Mouse (Mus musculus) embryo, embryonic 11.5 days (tissue): ENCODE measurements around the gene Pfn1.

Experiments
- DNase-seq: peaks from one replicate; pipeline ENCODE4 v3.0.0-alpha.2; 2012; ENCODE audit warnings: low read depth, low spot score

Gene Pfn1

GRCm38 (mm10) chr11:70654923-70655570, 603 bp upstream of the Pfn1 start:
- peak; percentile 59 for DNase-seq

DNA sequence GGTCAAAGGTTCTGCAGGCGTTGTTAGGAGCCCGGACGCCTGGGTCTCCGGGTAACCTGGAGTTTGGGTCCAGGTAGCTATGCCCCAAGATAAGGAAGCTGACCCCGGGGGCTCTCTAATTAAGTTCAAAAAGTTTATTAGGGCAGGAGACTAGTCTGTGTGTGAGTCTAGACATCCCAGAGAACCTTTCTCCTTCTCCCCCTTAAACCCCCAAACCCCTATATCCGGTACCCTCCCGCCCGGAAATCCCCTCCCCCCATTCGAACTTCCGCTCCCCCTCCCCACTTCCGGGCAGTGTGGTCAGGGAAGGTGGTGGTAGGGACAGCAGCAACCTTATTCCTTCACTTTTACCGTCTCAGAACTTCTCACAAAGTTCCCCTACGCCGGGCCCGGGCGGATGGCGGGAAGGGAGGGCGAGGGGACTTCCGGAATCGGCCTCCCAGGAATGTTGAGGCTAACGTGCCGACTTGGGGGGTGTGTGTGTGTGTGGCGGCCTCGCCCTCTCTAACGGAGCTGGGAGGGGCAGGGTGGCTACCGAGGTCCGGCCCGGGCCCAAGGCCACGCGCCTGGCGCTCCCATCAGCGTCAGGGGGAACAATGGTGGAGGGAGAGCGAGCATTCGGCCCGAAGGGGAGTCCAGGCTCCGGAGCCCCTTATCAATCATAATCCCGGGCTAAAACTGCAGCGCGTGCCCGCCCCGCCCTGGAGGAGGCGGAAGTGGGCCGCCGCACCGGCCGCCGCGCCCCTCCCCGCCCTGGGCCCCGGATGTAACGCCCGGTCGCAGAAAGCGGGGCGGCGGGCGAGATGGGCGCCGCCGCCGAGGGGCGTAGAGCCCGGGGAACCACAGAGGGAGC, 873 bp downstream of the Pfn1 start:
- DNase-seq: no peak

GRCm38 (mm10) chr11:70652884-70653344, 1.5 kb downstream of the Pfn1 start:
- DNase-seq: no peak

DNA sequence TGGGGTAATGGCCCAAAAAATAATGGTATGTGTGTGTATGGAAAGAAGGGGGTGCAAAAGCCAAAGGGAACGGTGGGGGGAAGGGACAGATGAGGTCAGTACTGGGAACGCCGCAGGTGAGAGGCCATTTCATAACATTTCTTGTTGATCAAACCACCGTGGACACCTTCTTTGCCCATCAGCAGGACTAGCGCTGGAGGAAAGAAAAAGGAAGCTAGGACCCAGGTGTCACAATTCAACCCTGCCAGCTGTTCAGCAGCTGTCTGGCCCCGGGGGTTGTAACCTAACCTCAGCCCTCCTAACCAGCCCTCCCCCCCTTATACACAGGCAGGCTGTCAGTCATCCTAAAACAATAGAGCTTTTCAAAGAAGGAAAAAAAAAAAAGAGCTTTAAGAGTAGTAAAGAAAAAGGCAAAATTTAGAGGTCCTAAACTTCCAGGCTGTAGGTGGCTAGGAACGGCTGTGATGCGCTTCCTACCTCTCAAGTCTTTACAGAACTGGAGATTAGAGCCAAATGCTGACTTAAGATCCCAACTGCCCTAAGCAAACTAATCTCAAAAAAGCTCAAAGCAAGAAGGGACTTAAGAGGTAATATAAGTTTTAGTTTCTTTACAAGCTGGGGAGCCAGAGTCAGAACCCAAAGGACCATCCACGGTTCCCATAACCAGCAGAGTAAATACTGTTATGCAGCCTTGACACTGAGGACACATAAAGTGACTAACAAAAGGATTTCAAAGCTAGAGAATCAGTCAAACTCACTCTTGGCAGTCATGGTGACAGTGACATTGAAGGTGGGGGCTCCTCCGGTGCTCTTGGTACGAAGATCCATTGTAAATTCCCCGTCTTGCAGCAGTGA, 2.2 kb downstream of the Pfn1 start:
- DNase-seq: no peak

GRCm38 (mm10) chr11:70651391-70651790, 3.1 kb downstream of the Pfn1 start:
- no peak for DNase-seq

DNA sequence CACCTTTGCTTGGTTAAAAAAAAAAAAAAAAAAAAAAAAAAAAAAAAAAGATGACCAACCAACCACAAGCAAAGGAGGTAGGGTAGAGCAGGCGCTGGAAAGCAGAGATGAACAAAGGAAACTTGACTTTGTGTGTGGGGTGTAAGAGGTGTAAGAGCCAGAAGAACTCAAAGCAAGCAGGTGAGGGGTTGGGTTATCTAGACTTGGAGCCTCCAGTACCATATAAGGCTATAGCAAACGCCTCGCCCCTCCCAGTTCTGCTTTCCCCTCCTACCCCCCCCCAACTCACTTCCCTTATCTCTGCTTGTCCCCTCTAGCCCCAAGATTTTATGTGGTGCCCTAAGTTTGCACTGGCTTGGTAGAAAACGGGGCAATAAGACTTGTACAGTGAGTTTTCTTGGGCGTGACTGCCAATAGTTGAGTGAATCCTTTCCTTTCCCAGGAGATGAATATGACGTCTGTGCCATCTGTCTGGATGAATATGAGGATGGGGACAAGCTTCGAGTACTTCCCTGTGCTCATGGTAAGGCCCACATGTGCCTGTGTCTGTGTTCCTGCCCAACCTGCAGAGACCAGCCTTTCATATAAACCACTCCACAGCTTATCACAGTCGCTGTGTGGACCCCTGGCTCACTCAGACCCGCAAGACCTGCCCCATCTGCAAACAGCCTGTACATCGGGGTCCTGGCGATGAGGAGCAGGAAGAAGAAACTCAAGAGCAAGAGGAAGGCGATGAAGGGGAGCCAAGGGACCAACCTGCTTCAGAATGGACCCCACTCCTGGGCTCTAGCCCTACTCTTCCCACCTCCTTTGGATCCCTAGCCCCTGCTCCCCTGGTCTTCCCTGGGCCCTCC, 3.9 kb downstream of the Pfn1 start:
- DNase-seq: no peak

GRCm38 (mm10) chr11:70649185-70649734, 5.2 kb downstream of the Pfn1 start:
- DNase-seq: no peak

GRCm38 (mm10) chr11:70648512-70648911, 5.9 kb downstream of the Pfn1 start:
- no peak for DNase-seq

- DNase-seq: no peak
Measured at GRCm38 (mm10) chr11:70647716-70648420, 6.6 kb downstream of the Pfn1 start.

GRCm38 (mm10) chr11:70646691-70647650, 7.5 kb downstream of the Pfn1 start, which contains the start of the genes Rnf167 and Slc25a11:
TSS of gene Rnf167 (plus strand) at chr11:70647235.
TSS of gene Slc25a11 (minus strand) at chr11:70647479.
- DNase-seq: peak; percentile 98

DNA sequence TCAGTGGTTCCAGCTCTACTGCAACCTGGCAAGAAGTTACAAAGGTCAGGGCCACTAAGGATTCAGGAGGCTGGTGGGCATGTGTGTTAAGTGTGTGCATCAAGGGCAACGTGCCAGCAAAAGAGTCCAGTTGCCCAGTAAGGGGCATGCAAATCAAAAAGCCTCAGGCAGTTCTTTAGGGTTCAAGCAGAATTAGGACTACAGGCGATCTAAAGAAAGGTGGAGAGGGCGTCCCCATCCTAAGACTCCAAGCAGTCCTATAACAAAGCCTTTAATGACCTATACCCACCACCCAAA, 8.2 kb downstream of the Pfn1 start:
- DNase-seq: no peak

DNA sequence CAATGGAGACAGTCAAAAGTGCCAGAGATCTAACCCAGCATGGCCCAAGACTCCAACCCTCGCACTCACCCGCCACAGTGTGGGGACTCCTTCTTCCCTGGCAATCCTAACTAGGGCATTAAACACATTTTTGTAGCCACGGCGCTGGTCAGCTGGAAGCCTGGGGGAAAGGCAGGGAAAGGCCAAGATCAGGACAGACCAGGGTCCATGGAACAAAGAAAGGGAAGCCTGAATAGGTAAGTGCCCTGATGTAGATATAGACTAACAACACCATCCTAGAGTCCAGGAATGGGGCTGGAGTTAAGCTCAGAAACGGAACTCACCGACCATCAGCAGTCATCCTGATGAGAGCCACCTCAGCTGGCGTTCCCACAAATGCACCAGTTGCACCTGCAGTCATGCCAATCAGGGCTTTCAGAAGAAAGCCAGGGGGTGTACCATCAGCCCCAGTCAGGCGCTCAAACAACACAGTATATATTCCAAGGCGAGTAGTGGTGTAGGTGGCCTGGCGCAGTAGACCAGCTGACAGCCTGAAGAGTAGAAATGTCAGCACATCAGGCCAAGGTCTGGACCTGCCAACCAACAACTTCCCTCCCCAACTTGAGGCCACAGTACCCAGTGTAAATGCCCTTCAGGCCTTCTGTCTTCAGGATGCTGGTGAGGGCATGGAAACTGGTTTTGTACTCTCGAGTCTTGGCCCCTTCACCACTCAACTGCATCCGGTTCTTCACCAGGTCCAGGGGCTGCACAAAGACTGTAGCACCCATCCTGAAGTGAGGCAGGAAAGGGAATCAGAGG, 8.8 kb downstream of the Pfn1 start:
- no peak for DNase-seq

DNA sequence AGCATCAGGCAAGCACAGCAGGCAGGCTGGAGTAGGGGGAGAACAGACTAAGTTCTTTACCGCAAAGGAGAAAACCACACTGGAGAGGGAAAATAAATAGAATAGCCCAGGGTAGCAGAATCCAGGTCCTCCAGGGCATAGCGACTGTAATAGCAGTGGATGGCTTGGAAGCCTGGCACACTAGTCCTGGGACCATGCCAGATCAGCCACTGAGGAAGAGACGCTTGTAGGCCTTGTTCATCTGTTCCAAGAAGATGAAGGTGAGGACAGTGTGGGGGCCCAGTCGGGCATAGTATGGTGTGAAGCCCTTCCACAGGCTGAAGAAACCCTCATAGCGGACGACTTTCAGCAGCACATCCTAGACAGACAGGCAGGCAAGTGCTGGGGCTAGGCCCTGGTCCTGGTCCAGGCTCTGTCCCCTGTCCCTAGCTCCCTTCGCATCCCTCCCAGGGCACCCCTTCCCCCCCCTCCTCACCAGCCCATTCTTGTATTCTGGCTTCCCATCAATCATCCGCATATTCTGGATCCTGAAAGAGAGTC, 9.8 kb downstream of the Pfn1 start:
- DNase-seq: no peak

DNA sequence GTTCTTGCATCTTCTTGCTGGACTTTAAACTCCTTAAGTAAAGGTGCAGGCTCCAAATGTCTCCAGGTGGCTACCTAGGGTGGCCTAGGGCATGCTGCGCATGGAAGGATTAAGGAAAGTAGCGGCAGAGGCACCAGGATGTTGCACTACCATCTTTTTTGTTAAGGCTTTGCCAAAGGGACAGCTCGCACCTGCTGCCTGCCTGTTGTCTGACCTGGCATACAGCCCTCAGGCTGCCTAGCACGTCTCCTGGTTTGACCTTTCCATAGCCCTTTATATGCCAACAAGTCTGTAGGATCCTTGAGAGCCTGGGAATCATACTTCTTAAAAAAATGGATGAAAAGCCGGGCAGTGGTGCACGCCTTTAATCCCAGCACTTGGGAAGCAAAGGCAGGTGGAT, 11.4 kb downstream of the Pfn1 start:
- no peak for DNase-seq

GRCm38 (mm10) chr11:70641241-70641640, 13.2 kb downstream of the Pfn1 start:
- no peak for DNase-seq

DNA sequence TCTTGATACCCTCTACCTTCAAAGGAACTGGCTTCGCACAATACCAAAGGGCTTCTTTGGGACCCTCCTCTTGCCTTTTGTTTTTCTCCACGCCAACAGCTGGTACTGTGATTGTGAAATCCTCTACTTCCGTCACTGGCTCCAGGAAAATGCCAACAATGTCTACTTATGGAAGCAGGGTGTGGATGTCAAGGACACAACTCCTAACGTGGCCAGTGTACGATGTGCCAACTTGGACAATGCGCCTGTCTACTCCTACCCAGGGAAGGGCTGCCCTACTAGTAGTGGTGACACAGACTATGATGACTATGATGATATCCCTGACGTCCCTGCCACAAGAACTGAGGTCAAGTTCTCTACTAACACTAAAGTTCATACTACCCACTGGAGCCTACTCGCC, 14.5 kb downstream of the Pfn1 start:
- no peak for DNase-seq

GRCm38 (mm10) chr11:70638714-70639278, 15.6 kb downstream of the Pfn1 start, which contains the start of gene Gp1ba:
TSS of gene Gp1ba (plus strand) at chr11:70639122.
- no peak for DNase-seq

- DNase-seq: no peak
Measured at GRCm38 (mm10) chr11:70638293-70638692, 16.2 kb downstream of the Pfn1 start.
